Mouse (Mus musculus) midbrain, embryonic 10.5 days (tissue): ENCODE measurements at regions not wholly inside any gene's neighbourhood (a gene's known extent, or its start where the extent isn't known, plus 50 kb on each side); places are given as distances from the start of the nearest gene placed in this dataset.

Source experiments
- DNase-seq: peaks from one replicate; pipeline ENCODE4 v3.0.0-alpha.2; 2017; ENCODE audit warnings: low spot score
- H3K27ac ChIP-seq: fragments of 300-500 bp; sonication (generic); replicated peaks from 2 replicates; pipeline ENCODE4 v1.5.1; 2016; ENCODE audit warnings: mild to moderate bottlenecking
- H3K27me3 ChIP-seq: fragments of 300-500 bp; sonication (generic); 2 replicates; pipeline ENCODE4 v1.6.1; 2016; ENCODE audit warnings: low read depth, mild to moderate bottlenecking; ENCODE audit not compliant: poor library complexity, severe bottlenecking
- H3K36me3 ChIP-seq: fragments of 300-500 bp; sonication (generic); 2 replicates; pipeline ENCODE4 v1.6.1; 2016; ENCODE audit warnings: mild to moderate bottlenecking, moderate library complexity
- H3K4me1 ChIP-seq: fragments of 300-500 bp; sonication (generic); 2 replicates; pipeline ENCODE4 v1.6.1; 2016
- H3K4me3 ChIP-seq: fragments of 300-500 bp; sonication (generic); 2 replicates; pipeline ENCODE4 v1.5.1; 2016; ENCODE audit warnings: mild to moderate bottlenecking, moderate library complexity
- H3K9me3 ChIP-seq: fragments of 300-500 bp; sonication (generic); replicated peaks from 2 replicates; pipeline ENCODE4 v1.6.1; 2016; ENCODE audit warnings: mild to moderate bottlenecking
- WGBS: fragments of 180-500 bp; shearing (Covaris S2); methylation state at CpG from one replicate; pipeline ENCODE4 v1.1.7; 2016; 5-methylcytosine and 5-hydroxymethylcytosine counted together

DNA sequence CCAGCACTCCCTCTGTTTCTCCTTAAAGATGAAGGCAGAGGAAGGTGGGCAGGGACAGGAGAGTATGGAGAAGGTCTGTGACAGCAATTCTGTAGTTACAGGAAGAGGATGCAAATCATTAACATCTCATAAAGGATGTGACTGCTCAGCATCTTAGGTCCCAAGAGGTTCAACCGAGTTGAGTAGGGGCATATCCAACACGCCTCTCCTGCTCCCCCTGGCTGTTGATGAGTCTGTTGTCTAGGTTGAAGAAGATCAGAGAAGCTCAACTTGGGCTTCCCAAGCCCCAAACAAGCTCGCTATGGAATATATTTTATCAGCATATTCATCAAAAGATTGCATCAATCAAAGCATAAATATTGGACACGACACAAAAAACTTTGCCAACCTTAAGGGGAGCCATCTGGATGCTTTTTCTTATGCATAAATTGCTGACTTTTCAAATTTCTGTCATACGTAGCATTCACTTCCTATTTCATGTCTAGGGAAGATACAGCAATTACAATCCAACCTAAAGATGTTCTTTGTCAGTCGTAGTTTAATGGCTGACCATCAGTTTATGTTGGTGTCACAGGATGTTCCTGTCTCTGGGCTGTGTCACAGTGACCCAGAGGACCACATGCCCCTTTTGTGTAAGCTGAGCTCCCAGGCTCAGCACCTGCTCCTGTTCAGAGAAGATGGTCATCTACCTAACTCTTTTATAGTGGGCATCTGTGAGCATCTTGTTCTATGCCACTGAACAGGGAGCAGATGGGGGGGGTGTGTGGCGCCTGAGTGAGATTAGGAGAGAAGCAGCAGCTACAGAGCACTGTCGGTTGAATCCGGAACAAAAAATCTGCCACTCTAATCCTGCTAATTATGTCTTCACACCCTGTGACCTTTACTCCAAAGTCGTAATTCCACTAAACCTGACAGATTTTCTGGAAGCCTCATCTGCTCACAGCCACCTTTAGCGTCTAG lies 72.1 kb upstream of the Kctd3 start:
- peaks cover 10% of the 10 kb centered on the region; the same call in 1 of the 2 replicates for H3K9me3 ChIP-seq
- no peaks in the 10 kb centered on the region for H3K36me3 ChIP-seq
- no peak overlapping the region for H3K4me3 ChIP-seq
- 78% methylated on average over 11 of the region's 11 CpGs for WGBS
- DNase-seq, result no peak
- no peak overlapping the region for H3K27ac ChIP-seq
- H3K4me1 ChIP-seq, result peaks cover 12% of the 10 kb centered on the region
- no peaks in the 10 kb centered on the region for H3K27me3 ChIP-seq

DNA sequence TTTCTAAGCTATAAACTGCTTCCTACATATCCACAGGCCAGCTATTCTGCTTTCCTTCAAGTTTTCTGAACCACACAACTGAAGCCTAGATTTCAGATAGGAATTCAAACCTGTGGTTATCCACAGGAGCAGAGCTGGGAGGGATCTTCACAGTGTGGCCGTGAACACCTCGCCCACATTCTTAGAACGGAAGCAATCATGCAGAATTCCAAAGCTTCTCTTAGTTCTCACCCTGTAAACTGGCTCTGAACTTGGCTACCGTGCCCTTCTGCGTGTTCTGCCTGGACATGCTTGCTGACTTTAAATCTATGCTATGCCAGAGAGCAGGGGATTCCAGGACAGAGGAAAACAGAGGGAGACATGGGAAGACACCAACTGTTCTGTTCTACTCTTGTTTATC lies 70.2 kb upstream of the Kctd3 start:
- H3K27ac ChIP-seq, result no peak overlapping the region
- H3K27me3 ChIP-seq, result no peaks in the 10 kb centered on the region

GRCm38 (mm10) chr1:189076276-189076675 lies 68.6 kb upstream of the Kctd3 start:
- H3K4me3 ChIP-seq, result no peak overlapping the region
- no peaks in the 10 kb centered on the region for H3K27me3 ChIP-seq
- DNase-seq, result peak; percentile 6
- no peaks in the 10 kb centered on the region for H3K9me3 ChIP-seq
- H3K36me3 ChIP-seq, result no peaks in the 10 kb centered on the region
- WGBS, result 80% methylated on average over 4 of the region's 4 CpGs
- H3K27ac ChIP-seq, result no peak overlapping the region
- H3K4me1 ChIP-seq, result peaks cover 7% of the 10 kb centered on the region

More for the DNA sequence above, 70.2 kb upstream of the Kctd3 start:
- peak; percentile 5 for DNase-seq
- Histone ChIP-seq H3K36me3 (no peaks in the 10 kb centered on the region), H3K4me3 (no peak overlapping the region), H3K4me1 (peaks cover 12% of the 10 kb centered on the region), H3K9me3 (no peaks in the 10 kb centered on the region)
- 89% methylated on average over 5 of the region's 5 CpGs for WGBS

- Histone ChIP-seq H3K9me3 (no peaks in the 10 kb centered on the region), H3K4me3 (no peak overlapping the region), H3K27ac (no peak overlapping the region), H3K4me1 (peaks cover under 1% of the 10 kb centered on the region), H3K27me3 (no peaks in the 10 kb centered on the region), H3K36me3 (no peaks in the 10 kb centered on the region)
- WGBS, result 84% methylated on average over 13 of the region's 13 CpGs
- no peak for DNase-seq
These were observed 68.0 kb upstream of the Kctd3 start for GRCm38 (mm10) chr1:189075671-189076070.

- no peak overlapping the region for H3K4me3 ChIP-seq
- H3K9me3 ChIP-seq, result no peaks in the 10 kb centered on the region
- DNase-seq, result no peak
- H3K4me1 ChIP-seq, result no peaks in the 10 kb centered on the region
- H3K36me3 ChIP-seq, result no peaks in the 10 kb centered on the region
- WGBS, result 86% methylated on average over 2 of the region's 2 CpGs
- no peak overlapping the region for H3K27ac ChIP-seq
- no peaks in the 10 kb centered on the region for H3K27me3 ChIP-seq
These were observed 64.9 kb upstream of the Kctd3 start for GRCm38 (mm10) chr1:189072516-189072915.

DNA sequence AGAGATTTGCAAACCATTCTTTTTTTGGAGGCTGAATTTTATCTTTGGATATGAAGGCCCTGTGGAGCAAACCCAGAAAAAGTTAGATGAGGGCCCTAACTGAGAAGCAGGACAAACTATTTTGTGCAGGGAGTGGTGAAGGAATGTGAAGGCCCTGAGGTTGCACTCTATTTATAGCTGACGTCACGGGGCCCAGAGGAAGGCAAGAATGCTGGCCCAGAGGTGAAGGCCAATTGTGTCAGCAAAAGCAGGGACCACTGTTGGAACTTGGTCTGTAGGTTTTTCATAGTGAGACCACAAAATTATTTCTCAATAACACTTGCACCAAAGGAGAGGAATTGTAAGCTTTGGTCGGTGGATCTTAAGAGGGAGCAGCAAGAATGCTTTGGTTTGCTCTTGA lies 60.6 kb upstream of the Kctd3 start:
- Histone ChIP-seq H3K27ac (no peak overlapping the region), H3K4me3 (no peak overlapping the region), H3K9me3 (no peaks in the 10 kb centered on the region), H3K4me1 (peaks cover 14% of the 10 kb centered on the region), H3K36me3 (no peaks in the 10 kb centered on the region), H3K27me3 (no peaks in the 10 kb centered on the region)
- DNase-seq, result no peak
- WGBS, result 84% methylated on average over 3 of the region's 3 CpGs

DNA sequence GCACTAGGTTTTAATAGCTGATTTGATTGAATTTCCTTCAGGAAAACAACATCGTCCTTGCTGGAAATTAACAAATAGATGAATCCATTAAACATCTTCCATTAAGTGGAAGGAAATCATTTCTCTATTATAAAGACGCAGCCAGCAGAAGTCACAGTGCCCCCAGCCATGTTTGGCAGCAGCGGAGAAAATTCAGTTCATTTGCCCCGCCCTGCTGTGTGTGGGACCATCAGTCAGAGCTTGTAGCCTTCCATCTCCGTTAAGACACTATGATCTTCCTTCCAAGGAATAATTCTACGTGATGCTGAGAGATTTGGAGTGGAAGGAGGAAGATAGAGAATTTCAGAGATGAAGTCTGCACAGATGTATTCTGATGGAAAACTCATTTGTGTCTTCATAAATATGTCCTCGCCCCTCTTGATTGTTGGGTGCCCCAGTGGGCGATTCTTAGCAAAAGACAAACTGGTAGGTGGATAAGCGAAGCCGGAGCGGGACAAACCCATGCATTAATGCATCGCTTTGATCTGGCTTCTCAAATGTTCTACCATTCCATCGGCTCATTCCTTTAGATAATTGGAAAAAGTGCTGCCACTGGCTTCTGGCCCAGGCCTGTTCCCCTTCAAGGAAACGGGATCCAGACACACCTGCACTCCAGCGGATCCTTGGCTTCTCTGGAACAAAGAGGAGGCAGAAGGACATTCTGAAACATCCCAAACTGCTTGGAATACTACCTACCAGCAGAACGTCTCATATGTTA lies 59.7 kb upstream of the Kctd3 start:
- no peak overlapping the region for H3K27ac ChIP-seq
- peaks cover 18% of the 10 kb centered on the region for H3K4me1 ChIP-seq
- no peaks in the 10 kb centered on the region for H3K27me3 ChIP-seq
- no peaks in the 10 kb centered on the region for H3K9me3 ChIP-seq
- DNase-seq, result no peak
- WGBS, result 87% methylated on average over 16 of the region's 16 CpGs
- no peak overlapping the region for H3K4me3 ChIP-seq
- H3K36me3 ChIP-seq, result no peaks in the 10 kb centered on the region

DNA sequence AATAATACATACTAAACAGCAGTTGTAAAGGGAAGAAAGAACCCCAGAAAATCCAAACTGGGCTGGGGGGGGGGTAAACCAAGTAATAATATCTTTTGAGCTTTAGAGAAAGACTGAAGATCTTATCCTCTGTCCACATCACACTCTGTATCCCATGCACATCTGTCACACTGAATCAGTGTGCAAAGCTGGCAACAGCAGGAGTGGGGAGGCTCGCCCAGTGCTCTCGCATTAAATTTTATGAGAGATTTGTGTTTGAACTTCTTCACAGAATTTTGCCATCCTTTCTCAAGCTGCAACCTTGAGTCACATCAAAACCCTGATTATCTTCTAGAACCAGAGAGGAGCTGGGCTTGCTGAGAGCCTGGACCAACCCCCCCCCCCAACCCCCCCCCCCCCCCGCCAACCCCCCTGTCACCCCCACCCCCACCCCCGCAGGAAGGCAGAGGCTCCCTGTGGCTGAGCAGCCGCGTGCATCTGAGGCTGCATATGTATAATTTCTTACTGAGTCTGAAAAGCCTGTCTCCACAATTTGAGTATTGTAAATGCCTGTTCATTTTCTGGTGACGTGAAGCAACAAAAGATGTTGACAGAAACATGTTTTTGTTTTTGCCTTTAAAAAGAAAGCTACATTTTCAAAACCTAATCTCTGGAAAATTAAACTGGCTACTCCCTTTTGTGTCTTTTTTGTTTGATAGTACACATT lies 59.0 kb upstream of the Kctd3 start:
- peaks cover 18% of the 10 kb centered on the region for H3K4me1 ChIP-seq
- H3K4me3 ChIP-seq, result no peak overlapping the region
- no peak overlapping the region for H3K27ac ChIP-seq
- no peaks in the 10 kb centered on the region for H3K36me3 ChIP-seq
- 49% methylated on average over 6 of the region's 7 CpGs for WGBS
- H3K9me3 ChIP-seq, result no peaks in the 10 kb centered on the region
- DNase-seq, result no peak
- no peaks in the 10 kb centered on the region for H3K27me3 ChIP-seq

GRCm38 (mm10) chr1:189065152-189065910 lies 57.7 kb upstream of the Kctd3 start:
- Histone ChIP-seq H3K36me3 (no peaks in the 10 kb centered on the region), H3K27ac (no peak overlapping the region), H3K4me3 (no peak overlapping the region), H3K4me1 (peaks cover 18% of the 10 kb centered on the region), H3K9me3 (no peaks in the 10 kb centered on the region), H3K27me3 (no peaks in the 10 kb centered on the region)
- no peak for DNase-seq
- WGBS, result 89% methylated on average over 5 of the region's 5 CpGs

GRCm38 (mm10) chr1:189064629-189065028 lies 57.0 kb upstream of the Kctd3 start:
- Histone ChIP-seq H3K36me3 (no peaks in the 10 kb centered on the region), H3K4me3 (no peak overlapping the region), H3K27me3 (no peaks in the 10 kb centered on the region), H3K9me3 (no peaks in the 10 kb centered on the region), H3K4me1 (peaks cover 18% of the 10 kb centered on the region), H3K27ac (no peak overlapping the region)
- no peak for DNase-seq
- WGBS, result 83% methylated on average over 4 of the region's 4 CpGs

GRCm38 (mm10) chr1:189063699-189064098 lies 56.1 kb upstream of the Kctd3 start:
- Histone ChIP-seq H3K4me1 (peaks cover 18% of the 10 kb centered on the region), H3K36me3 (no peaks in the 10 kb centered on the region), H3K27me3 (no peaks in the 10 kb centered on the region), H3K9me3 (no peaks in the 10 kb centered on the region), H3K4me3 (no peak overlapping the region), H3K27ac (no peak overlapping the region; the same call in 1 of the 2 replicates)
- DNase-seq, result no peak
- WGBS, result 96% methylated on average over 2 of the region's 2 CpGs

GRCm38 (mm10) chr1:189063209-189063608 lies 55.6 kb upstream of the Kctd3 start:
- Histone ChIP-seq H3K4me1 (peaks cover 18% of the 10 kb centered on the region), H3K27me3 (no peaks in the 10 kb centered on the region), H3K4me3 (no peak overlapping the region), H3K27ac (no peak overlapping the region; the same call in 1 of the 2 replicates), H3K9me3 (no peaks in the 10 kb centered on the region), H3K36me3 (no peaks in the 10 kb centered on the region)
- 77% methylated on average over 7 of the region's 7 CpGs for WGBS
- DNase-seq, result no peak
